Mouse (Mus musculus): ENCODE measurements around the gene Usp47. TPM values are rescaled to one million over a fixed set of nuclear protein-coding genes. Genes with fewer than 3 reads are reported as not detected.

Gene Usp47
- polyA plus RNA-seq, 1 experiment from 2014 or later: 63.8 TPM

Other genes starting within 250 kb of the Usp47 start
- 35.3 and 35.6 TPM in 2 replicates for gene Galnt18, start 243.5 kb upstream of the Usp47 start, polyA plus RNA-seq (2015; fragmentation: Nextera tagmentation; extraction: Ambion mirVana)
- 45.4 and 53.6 TPM in 2 replicates for gene Dkk3, start 135.6 kb downstream of the Usp47 start, polyA plus RNA-seq (2015; fragmentation: Nextera tagmentation; extraction: Ambion mirVana)
- 13.2 and 15.5 TPM in 2 replicates for gene Mical2, start 202.4 kb downstream of the Usp47 start, polyA plus RNA-seq (2015; fragmentation: Nextera tagmentation; extraction: Ambion mirVana)

Measured in stomach, embryonic 16.5 days (tissue).